Mouse (Mus musculus) right cerebral cortex, postnatal 25 days (tissue): ENCODE results near the gene Clec12a.

Experiments used
- DNase-seq: peaks from one replicate; pipeline ENCODE4 v3.0.0; 2022

Gene Clec12a

DNA sequence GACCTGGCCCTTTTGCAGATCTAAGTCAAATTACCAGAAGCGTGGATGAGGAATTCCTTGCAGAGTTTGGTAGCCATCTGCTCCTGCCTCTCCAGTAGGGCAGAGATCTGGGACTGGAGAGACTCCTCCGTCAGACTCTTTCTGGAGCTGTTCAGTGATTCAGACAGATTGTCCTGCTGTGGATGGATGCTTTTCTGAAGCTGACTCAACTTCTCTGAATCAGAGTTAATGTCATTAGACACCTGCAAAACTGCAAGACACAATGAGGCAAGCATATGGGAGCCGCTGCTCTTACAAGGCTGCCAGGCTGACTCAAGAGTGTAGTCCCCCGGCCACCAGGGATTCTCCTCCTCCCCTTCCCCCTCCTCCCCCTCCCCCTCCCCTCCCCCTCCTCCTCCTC is 38.0 kb downstream of the Clec12a start:
- DNase-seq = no peak

DNA sequence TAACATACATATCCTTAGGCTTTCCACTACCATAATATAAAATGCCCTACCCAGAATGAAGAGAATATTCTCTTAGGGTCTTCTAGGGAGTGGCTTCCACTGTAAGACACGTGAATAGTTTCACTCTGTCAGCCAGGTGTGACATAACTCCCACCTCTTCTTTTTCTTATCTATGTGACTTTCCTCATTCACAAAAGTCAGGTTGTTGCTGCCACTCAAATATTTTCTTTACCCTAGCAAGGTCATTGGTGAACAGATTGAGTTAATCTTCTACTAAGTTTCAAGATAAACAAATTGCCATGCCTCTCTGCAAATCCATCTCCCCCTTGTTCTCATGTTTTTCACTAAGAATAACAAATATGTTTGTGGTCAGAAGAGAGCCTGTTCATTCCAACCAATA is 39.2 kb downstream of the Clec12a start:
- DNase-seq = no peak

DNA sequence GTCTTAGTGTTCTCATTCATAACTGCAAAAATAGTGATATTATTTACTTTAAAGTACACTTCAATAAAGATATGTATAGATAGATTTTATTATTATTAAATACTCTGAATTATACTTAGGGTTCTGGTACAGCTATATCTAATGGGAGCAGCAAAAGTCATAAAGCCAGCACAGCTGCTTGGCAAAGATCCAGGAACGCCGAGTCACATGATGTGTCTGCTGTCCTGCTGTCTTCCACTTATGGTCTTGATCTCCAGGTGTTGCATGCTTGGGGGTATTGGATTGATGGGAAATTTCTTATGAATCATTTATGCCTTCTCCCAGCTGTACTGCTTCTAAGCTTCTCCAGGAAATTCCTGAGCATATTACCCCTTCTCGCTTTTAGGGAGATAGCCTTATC is 41.0 kb downstream of the Clec12a start:
- DNase-seq = no peak

DNA sequence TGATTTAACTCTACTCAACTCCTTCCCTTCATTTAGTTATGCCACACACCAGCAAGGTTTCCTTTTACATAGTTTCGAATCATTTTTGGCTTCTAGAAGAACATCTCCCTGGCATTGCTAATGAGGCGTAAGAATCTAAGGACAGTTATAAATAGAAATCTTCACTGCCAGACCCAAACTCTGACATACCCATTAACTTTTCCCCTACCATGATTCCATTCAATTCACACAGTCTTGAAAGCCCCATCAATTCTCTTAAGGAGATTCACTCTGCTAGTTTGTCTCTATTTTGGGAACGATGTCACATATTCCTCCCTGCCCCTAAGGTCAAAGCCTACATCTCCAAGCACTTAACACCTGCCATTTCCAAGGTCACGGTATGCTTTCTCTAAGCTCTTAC is 42.5 kb downstream of the Clec12a start:
- DNase-seq = no peak

DNA sequence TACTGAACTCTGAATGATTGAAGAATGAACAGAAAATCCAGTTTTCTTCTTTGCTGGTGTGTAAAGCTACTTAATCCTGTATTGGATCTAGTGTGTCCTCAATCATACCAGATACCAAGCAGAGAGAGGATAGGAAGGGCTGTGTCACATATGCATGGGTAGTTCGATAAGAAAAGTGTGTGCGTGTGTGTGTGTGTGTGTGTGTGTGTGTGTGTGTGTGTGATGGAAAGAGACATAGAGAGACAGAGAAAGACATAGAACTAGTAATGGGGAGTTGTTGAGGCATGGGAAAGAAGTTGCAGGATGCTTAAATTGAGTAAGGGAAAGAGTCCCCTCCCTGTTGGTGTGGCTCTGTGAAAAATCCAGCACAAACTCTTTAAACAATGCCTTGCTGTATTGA is 43.3 kb downstream of the Clec12a start, which contains the start of gene Clec12b:
TSS of gene Clec12b (minus strand) at position 101 of the 400 bp plus-strand sequence.
- DNase-seq = no peak

DNA sequence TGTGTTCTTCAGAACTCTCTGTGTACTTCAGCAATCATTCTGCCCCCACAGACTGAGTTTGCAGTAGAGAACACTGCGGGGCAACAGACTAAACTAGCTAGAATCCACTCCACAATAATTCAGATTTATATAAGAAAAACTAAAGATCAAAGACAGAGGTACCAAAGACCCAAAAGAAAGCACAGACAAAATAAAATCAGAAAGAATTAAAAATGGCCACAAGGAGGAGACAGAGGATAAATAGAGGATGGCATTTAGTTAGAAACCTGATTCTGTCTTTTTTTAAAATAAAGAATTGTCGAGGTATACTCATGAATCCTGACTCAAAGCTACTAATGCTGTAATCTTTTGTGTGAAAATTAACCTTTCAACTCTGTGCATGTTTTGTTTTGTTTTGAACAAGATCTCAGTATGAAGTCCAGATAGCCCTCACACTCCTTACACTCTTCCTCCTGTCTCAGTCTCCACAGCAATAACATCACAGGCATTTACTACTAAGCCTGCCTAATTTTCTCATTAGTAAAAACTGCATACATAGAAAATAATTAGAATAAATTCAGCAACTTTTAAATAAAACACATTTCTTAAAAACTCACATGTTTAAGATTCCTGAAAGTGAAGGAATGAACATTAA is 50.7 kb downstream of the Clec12a start:
- DNase-seq = no peak

DNA sequence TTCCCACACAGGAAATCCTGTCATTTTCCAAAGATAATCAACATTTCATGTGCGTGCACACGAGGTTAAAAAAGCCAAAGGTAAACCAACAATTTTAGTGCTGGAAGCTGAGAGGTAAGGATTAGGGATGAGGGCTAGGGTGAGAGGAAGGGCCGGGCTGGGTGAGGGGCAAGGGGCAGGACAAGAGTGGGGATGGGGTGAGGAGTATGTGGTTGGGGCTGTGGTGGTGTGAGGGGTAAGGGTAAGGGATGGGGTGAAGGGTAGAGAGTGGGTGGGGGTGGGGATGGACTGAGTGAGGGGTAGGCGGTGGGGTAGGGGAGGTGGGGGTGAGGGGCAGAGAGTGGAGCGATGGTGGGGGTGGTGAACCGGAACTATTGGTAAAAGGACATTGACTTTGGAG is 51.2 kb downstream of the Clec12a start:
- no peak for DNase-seq

DNA sequence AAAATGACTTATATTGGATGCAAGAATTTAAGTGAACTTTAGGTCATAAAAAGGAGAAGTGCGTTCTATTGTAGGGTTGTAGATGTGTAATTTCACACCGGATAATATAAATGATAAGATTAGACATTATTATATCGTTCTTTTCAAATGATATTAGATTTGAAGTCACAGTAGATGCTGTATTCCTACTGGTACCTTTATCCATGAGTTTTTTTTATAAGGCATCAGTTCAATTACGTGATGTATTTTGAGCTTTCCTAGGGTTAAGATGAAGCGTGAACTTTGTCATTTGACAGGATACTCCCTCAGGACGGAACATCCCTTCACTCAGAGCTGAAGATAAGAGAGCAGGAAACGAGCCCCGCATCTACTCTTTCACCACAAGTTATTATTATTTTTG is 54.5 kb downstream of the Clec12a start, which contains the start of gene Clec1b:
TSS of gene Clec1b (plus strand) at position 301 of the 400 bp plus-strand sequence.
- DNase-seq = no peak

DNA sequence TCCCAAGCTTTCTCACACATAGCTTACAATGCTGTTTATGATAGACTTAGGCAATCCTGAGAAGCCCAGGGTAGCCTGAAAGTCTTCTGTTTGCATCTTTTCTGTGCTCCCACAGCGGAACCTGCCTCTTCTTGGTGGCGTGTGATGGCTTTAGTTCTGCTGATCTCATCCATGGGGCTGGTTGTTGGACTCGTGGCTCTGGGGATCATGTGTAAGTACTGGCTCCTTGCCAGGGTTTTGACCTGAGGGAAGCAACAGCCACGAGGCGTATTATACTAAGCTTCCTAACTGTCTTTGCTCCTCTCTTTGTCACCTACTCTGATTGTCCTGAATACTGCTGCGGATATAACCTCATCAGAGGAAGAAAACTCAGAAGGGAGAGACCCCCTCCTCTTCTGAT is 57.5 kb downstream of the Clec12a start:
- DNase-seq = no peak

DNA sequence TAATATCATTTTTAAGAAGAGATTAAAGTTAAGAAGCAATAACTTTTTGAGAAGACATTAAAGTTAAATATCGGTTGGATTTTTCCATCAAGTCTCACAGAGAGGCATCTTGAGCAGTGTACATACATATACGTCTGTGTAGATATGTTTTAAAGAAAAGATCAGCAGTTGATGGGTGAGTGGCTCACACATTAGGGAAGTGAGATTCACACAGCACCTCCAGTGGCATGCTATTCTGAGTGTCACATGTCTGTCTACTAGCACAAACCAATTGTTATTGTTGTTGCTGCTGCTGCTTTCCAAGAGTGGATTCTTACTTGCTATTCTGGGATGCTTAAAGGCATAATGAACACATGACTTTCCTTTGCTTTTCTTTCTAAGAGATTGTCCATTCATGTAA is 59.9 kb downstream of the Clec12a start:
- DNase-seq = no peak

DNA sequence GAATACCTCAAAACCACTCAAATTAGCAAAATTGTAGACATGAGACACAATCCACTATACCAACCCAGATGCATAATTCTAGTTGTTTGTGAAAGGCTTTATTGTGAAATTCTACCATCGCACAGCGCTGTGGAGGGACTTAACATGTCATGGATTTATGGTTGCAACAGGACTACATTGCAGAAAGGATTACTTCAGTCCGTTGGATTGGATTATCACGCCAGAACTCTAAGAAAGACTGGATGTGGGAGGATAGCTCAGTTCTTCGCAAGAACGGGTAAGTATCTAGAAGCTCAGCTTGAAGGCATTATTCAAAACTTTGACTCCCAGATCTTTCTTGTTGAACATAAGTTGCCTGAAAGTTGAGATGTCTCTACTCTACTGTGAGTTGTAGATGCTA is 60.9 kb downstream of the Clec12a start:
- DNase-seq = no peak

DNA sequence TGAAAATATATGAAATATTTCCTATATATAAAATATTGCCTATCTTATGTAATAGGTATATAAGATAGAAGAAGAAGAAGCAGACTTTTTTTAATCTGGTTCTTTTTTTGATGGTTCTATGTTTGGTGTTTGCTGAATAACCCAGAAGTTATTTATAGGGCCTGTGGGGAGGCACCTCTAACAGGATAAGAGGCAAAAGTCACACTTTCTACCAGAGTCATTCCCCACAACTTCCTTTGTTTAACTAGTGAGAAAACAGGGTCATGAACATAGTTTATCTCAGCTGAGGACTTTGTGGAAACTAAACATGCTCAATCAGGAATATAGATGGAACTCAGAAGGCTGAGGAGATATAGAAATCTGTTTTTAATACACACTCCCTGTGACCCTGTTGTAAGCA is 63.5 kb downstream of the Clec12a start:
- no peak for DNase-seq

DNA sequence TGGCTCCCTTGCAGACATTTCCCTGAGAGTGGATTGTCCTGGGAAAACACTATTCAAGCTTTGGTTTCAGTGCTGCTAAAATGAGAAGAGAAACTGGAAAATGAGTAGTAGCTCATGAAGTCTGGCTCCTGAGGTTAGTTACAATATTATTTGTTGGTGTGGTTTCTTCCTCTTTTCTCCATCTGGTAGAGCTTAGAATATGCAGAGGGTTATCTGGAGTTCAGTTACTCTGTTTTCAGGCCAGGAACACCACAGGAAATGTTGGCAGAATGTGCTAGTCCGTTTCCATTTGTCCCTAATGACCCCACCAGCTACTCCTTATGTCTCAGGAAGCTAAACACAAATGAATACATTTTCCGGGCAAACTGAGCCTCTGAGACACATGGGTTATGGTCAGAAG is 64.8 kb downstream of the Clec12a start:
- DNase-seq = no peak

DNA sequence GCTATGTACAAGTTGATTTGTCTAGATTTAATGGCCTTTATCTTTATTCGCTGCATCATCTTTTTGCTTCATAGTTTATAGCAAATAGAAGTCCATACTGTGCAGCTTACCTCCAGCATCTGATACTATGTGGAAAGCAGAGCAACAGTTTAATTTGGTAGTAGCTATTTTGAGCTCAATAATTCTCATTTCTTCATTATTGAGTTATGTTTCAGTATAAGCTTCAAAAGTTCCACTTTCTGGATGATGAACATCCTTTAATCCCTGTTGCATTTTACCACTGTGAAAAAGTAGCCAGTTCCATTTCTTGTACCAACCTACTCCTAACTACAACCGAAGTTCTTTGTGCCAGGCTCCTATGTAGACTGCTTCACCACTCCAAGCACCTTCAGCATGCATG is 66.1 kb downstream of the Clec12a start, which contains the start of gene Clec9a:
TSS of gene Clec9a (plus strand) at position 301 of the 400 bp plus-strand sequence.
- DNase-seq = no peak

DNA sequence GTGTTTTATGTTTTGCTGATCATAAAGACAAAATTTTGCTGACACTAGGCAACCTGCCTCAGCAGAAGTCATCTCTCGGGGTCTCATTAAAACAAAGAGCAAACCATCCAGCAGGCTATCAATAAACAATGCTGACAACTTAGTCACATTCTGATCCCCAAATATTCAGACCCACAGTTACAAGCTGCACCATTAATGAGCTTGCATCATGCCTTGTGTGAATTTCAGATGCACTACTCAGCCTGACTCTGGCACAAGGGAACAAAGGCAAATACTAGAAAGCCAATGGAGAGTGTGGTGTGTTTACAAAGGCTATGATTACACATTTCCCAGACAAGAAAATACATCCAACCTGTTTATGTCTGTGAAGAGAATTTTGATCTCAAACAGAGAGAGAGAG is 71.7 kb downstream of the Clec12a start:
- DNase-seq = no peak
